Mouse (Mus musculus): Measurements from ENCODE around the gene Wdfy3. TPM values are rescaled to one million over a fixed set of nuclear protein-coding genes. Genes with fewer than 3 reads are reported as not detected.

Gene Wdfy3
- total RNA-seq, 1 experiment = 25.3 TPM

GRCm38 (mm10) chr5:101993996-101994395, 75.7 kb downstream of the Wdfy3 start:
- TF ChIP-seq HCFC1 (IDR thresholded peaks at IDR 0.05; ENCODE audit: borderline replicate concordance, insufficient read depth, low read length) (no peak), CHD2 (IDR thresholded peaks at IDR 0.05; ENCODE audit: low read depth, low read length) (no peak), ZNF384 (IDR thresholded peaks at IDR 0.05; ENCODE audit: low read depth, low read length) (no peak), ZC3H11A (IDR thresholded peaks at IDR 0.05; ENCODE audit: borderline replicate concordance, low read depth, low read length) (no peak), MAFK (IDR thresholded peaks at IDR 0.05; ENCODE audit: insufficient read depth, low read depth, low read length) (no peak)
- Histone ChIP-seq H3K9ac (ENCODE audit: insufficient read depth, low read depth, low read length, poor library complexity, severe bottlenecking) (no peak overlapping the region), H3K27ac (ENCODE audit: insufficient read depth, low read depth, low read length, poor library complexity, severe bottlenecking) (no peak overlapping the region), H3K9me3 (ENCODE audit: control insufficient read depth, insufficient read depth, low read depth, low read length) (no peaks in the 10 kb centered on the region), H3K36me3 (ENCODE audit: control insufficient read depth, insufficient read depth, low read length, poor library complexity, severe bottlenecking) (no peaks in the 10 kb centered on the region; the same call in 1 of the 2 replicates), H3K4me1 (ENCODE audit: control insufficient read depth in 2 of 2, insufficient read depth in 2 of 2, low read length in 2 of 2, poor library complexity in 1 of 2) (peaks cover 0 to 10% of the 10 kb centered on the region in 2 experiments; a peak in 1 of 4 replicates), H3K4me3 (ENCODE audit: insufficient read depth in 1 of 2, low read depth in 1 of 2, low read length in 2 of 2, poor library complexity in 1 of 2, severe bottlenecking in 1 of 2) (no peak overlapping the region)
- no peak for DNase-seq (ENCODE audit: low read depth, low spot score)
- in situ Hi-C loops (cut with MboI; ENCODE audit: low sequenced_read_pairs in 2 of 2, unreplicated experiment in 2 of 2) = no loop called here

DNA sequence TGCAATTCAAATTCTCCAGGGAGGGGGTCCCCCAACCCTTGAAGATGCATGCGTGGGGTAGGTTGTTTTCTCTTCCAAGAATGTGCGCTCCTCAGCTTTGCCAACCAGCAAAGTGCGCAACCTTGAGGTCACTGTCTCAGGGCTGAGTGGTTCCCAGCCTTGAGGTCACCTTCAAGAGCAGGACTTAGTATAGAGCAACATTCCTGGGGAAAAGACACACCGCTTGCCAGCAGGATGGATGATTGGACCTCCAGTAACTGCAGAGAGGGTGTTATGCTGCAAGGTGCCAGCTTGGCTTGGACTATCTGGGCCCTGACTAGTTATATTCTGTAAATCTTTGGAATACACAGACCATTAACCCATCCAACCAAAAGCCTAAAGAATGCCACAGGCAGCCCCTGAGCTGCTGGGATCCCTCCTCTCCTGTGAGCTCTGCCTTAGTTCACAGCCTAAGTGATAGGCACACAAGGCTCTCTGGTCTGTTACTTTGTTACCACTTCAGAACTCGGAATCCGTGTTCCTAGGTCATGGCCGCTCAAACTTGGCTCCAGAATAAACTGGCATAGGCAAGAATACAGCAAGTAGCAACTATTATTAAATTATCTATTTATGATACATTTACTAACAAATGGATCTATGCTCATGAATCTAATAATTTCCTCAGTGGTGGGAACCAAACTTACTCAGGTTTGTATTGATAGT, 76.6 kb downstream of the Wdfy3 start:
- in situ Hi-C loops (cut with MboI; ENCODE audit: low sequenced_read_pairs in 2 of 2, unreplicated experiment in 2 of 2) = no loop called here
- Histone ChIP-seq H3K4me3 (ENCODE audit: insufficient read depth in 1 of 2, low read depth in 1 of 2, low read length in 2 of 2, poor library complexity in 1 of 2, severe bottlenecking in 1 of 2) (no peak overlapping the region), H3K4me1 (ENCODE audit: control insufficient read depth in 2 of 2, insufficient read depth in 2 of 2, low read length in 2 of 2, poor library complexity in 1 of 2) (peaks cover 0 to 10% of the 10 kb centered on the region in 2 experiments; a peak in 1 of 4 replicates), H3K27ac (ENCODE audit: insufficient read depth, low read depth, low read length, poor library complexity, severe bottlenecking) (no peak overlapping the region), H3K36me3 (ENCODE audit: control insufficient read depth, insufficient read depth, low read length, poor library complexity, severe bottlenecking) (no peaks in the 10 kb centered on the region; the same call in 1 of the 2 replicates), H3K9ac (ENCODE audit: insufficient read depth, low read depth, low read length, poor library complexity, severe bottlenecking) (no peak overlapping the region), H3K9me3 (ENCODE audit: control insufficient read depth, insufficient read depth, low read depth, low read length) (no peaks in the 10 kb centered on the region)
- DNase-seq (ENCODE audit: low read depth, low spot score) = no peak
- no peak for TF ChIP-seq MAFK (IDR thresholded peaks at IDR 0.05; ENCODE audit: insufficient read depth, low read depth, low read length)
- no peak for TF ChIP-seq CHD2 (IDR thresholded peaks at IDR 0.05; ENCODE audit: low read depth, low read length)
- TF ChIP-seq ZNF384 (IDR thresholded peaks at IDR 0.05; ENCODE audit: low read depth, low read length) = no peak
- no peak for TF ChIP-seq HCFC1 (IDR thresholded peaks at IDR 0.05; ENCODE audit: borderline replicate concordance, insufficient read depth, low read length)
- no peak for TF ChIP-seq ZC3H11A (IDR thresholded peaks at IDR 0.05; ENCODE audit: borderline replicate concordance, low read depth, low read length)

DNA sequence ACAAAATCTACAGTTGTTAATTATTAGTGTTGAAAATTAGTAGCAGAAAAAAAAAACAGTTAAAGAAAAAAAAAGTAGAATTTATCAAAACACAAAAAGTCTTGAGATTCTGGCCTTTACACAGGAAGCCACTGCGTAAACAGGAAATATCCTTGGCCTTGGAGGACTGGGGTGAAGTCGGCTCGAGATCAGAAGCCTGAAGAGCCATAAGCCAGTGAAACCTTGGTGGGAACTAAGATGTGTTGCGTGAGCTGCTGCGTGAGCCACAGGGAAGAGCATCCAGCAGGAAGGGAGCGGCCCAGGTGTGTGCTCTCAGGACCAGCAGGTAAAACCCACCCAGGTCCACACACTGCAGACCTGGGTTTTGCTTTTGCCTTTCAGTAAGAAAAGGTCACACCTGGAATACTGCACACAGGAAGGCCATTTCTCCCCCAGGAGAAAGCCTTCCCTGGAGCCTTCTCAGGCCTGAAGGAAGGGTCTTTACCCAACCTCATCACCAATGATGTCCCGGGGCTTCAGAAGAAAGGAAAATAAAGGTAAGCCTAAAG, 79.3 kb downstream of the Wdfy3 start:
- Histone ChIP-seq H3K4me3 (ENCODE audit: insufficient read depth in 1 of 2, low read depth in 1 of 2, low read length in 2 of 2, poor library complexity in 1 of 2, severe bottlenecking in 1 of 2) (no peak overlapping the region), H3K9me3 (ENCODE audit: control insufficient read depth, insufficient read depth, low read depth, low read length) (no peaks in the 10 kb centered on the region), H3K9ac (ENCODE audit: insufficient read depth, low read depth, low read length, poor library complexity, severe bottlenecking) (no peak overlapping the region), H3K4me1 (ENCODE audit: control insufficient read depth in 2 of 2, insufficient read depth in 2 of 2, low read length in 2 of 2, poor library complexity in 1 of 2) (peaks cover 0 to 4% of the 10 kb centered on the region in 2 experiments; a peak in 1 of 4 replicates), H3K27ac (ENCODE audit: insufficient read depth, low read depth, low read length, poor library complexity, severe bottlenecking) (no peak overlapping the region), H3K36me3 (ENCODE audit: control insufficient read depth, insufficient read depth, low read length, poor library complexity, severe bottlenecking) (no peaks in the 10 kb centered on the region; the same call in 1 of the 2 replicates)
- DNase-seq (ENCODE audit: low read depth, low spot score) = no peak
- TF ChIP-seq ZC3H11A (IDR thresholded peaks at IDR 0.05; ENCODE audit: borderline replicate concordance, low read depth, low read length) = no peak
- no peak for TF ChIP-seq ZNF384 (IDR thresholded peaks at IDR 0.05; ENCODE audit: low read depth, low read length)
- TF ChIP-seq CHD2 (IDR thresholded peaks at IDR 0.05; ENCODE audit: low read depth, low read length) = no peak
- TF ChIP-seq HCFC1 (IDR thresholded peaks at IDR 0.05; ENCODE audit: borderline replicate concordance, insufficient read depth, low read length) = no peak
- no peak for TF ChIP-seq MAFK (IDR thresholded peaks at IDR 0.05; ENCODE audit: insufficient read depth, low read depth, low read length)
- in situ Hi-C loops (cut with MboI; ENCODE audit: low sequenced_read_pairs in 2 of 2, unreplicated experiment in 2 of 2) = no loop called here

- H3K9ac ChIP-seq (ENCODE audit: insufficient read depth, low read depth, low read length, poor library complexity, severe bottlenecking) = no peak overlapping the region
- peaks cover 0 to 4% of the 10 kb centered on the region in 2 experiments; a peak in 1 of 4 replicates for H3K4me1 ChIP-seq (ENCODE audit: control insufficient read depth in 2 of 2, insufficient read depth in 2 of 2, low read length in 2 of 2, poor library complexity in 1 of 2)
- no peaks in the 10 kb centered on the region; the same call in 1 of the 2 replicates for H3K36me3 ChIP-seq (ENCODE audit: control insufficient read depth, insufficient read depth, low read length, poor library complexity, severe bottlenecking)
- H3K4me3 ChIP-seq (ENCODE audit: insufficient read depth in 1 of 2, low read depth in 1 of 2, low read length in 2 of 2, poor library complexity in 1 of 2, severe bottlenecking in 1 of 2) = no peak overlapping the region
- in situ Hi-C loops (cut with MboI; ENCODE audit: low sequenced_read_pairs in 2 of 2, unreplicated experiment in 2 of 2) = no loop called here
- no peak for TF ChIP-seq ZC3H11A (IDR thresholded peaks at IDR 0.05; ENCODE audit: borderline replicate concordance, low read depth, low read length)
- no peak for TF ChIP-seq HCFC1 (IDR thresholded peaks at IDR 0.05; ENCODE audit: borderline replicate concordance, insufficient read depth, low read length)
- TF ChIP-seq ZNF384 (IDR thresholded peaks at IDR 0.05; ENCODE audit: low read depth, low read length) = no peak
- TF ChIP-seq MAFK (IDR thresholded peaks at IDR 0.05; ENCODE audit: insufficient read depth, low read depth, low read length) = no peak
- no peak for TF ChIP-seq CHD2 (IDR thresholded peaks at IDR 0.05; ENCODE audit: low read depth, low read length)
- no peaks in the 10 kb centered on the region for H3K9me3 ChIP-seq (ENCODE audit: control insufficient read depth, insufficient read depth, low read depth, low read length)
- H3K27ac ChIP-seq (ENCODE audit: insufficient read depth, low read depth, low read length, poor library complexity, severe bottlenecking) = no peak overlapping the region
- DNase-seq (ENCODE audit: low read depth, low spot score) = no peak
Observed at GRCm38 (mm10) chr5:101988476-101988875, 81.2 kb downstream of the Wdfy3 start.
